Mouse (Mus musculus): ENCODE results near the gene Bag5. TPM values are rescaled to one million over a fixed set of nuclear protein-coding genes. Genes with fewer than 3 reads are reported as not detected.

Bag5 gene
- total and polyA plus RNA-seq, 3 experiments = 9.8 to 22.8 (median 18.8) TPM

DNA sequence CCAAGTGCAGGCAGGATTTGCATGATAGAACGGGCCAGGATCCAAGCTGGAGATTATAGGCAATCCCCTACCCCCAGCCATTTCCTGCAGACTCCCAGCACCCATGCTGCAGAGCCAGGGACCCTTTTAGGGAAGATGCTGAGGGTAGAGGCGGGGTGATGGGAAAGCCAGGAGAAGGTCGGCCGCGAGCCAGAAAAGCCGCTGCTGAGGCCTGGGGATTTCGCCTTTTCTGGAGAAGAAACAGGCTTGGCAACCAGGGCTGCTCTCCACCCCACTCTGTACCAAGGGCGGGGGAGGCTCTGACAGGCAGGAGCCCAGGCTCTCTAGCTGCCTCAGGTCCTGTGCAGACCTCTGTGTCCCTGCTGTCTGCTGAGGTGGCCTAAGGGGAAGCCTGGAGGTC is 31.8 kb downstream of the Bag5 start:
- Histone ChIP-seq H3K27ac (no peak overlapping the region), H3K36me3 (ENCODE audit: control insufficient read depth, insufficient read depth, low read length) (peaks cover 4% of the 10 kb centered on the region; the same call in 1 of the 2 replicates), H3K4me3 (no peak overlapping the region), H3K4me1 (ENCODE audit: control insufficient read depth, insufficient read depth, low read length) (peaks cover 10% of the 10 kb centered on the region), H3K79me2 (replicated peaks; ENCODE audit: control insufficient read depth, insufficient read depth, low read length) (no peaks in the 10 kb centered on the region), H3K9ac (ENCODE audit: low read depth, low read length) (no peak overlapping the region), H3K27me3 (ENCODE audit: control insufficient read depth, insufficient read depth, low read length) (no peaks in the 10 kb centered on the region)
- intact Hi-C loops (cut with DNase I) = no loop called here
- 68% methylated on average over 8 of the region's 8 CpGs for WGBS
- TF ChIP-seq POLR2A (IDR thresholded peaks at IDR 0.05; ENCODE audit: insufficient read depth, low read depth, low read length) (no peak), EP300 (IDR thresholded peaks at IDR 0.05; ENCODE audit: insufficient read depth, low read depth, low read length) (no peak), CTCF (IDR thresholded peaks at IDR 0.05) (no peak)
- DNase-seq = no peak

DNA sequence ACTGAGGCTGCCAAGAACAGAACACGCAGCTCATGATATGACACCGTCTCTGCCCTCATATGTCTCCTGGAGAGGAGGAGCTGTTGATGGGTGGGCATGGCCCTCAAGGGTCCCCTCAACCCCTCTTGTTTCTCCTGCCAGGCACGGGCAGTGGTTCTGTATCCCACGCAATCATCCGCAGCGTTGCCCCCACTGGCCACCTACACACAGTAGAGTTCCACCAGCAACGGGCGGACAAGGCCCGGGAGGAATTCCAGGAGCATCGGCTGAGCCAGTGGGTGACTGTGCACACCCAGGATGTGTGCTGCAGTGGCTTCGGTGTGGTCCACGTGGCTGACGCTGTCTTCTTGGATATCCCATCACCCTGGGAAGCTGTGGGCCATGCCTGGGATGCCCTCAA is 32.4 kb downstream of the Bag5 start:
- WGBS = 82% methylated on average over 13 of the region's 13 CpGs
- intact Hi-C loops (cut with DNase I) = no loop called here

DNA sequence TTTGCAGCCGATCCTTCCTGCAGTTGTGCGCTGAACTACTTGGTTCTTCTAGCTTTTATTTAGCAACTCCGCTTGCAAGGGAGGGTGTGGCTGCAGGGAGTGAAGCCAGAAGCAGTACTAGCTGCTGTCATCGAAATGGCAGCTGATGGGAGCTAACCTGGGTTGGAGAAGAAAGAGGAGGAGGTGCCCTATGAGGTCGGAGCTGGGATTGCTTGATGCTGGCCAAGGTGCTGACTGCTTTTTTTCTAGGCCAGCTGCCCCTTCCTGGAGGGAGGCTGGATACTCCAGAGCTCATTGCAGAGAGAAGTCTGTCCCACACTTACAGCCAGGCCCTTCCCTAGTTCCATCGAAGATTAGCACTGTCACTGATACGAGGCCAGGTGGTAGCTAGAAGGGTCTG is 34.1 kb downstream of the Bag5 start:
- intact Hi-C loops (cut with DNase I) = loop anchor here (2.0 kb wide), 1 partner anchor 34 kb away; the partner anchor contains the start of genes Apopt1 and Bag5
- H3K4me3 ChIP-seq = no peak overlapping the region

More for the DNA sequence above, 32.4 kb downstream of the Bag5 start:
- H3K27me3 ChIP-seq (ENCODE audit: control insufficient read depth, insufficient read depth, low read length) = no peaks in the 10 kb centered on the region
- H3K36me3 ChIP-seq (ENCODE audit: control insufficient read depth, insufficient read depth, low read length) = peaks cover 4% of the 10 kb centered on the region; the same call in 1 of the 2 replicates
- H3K9ac ChIP-seq (ENCODE audit: low read depth, low read length) = no peak overlapping the region
- TF ChIP-seq POLR2A (IDR thresholded peaks at IDR 0.05; ENCODE audit: insufficient read depth, low read depth, low read length) (no peak), EP300 (IDR thresholded peaks at IDR 0.05; ENCODE audit: insufficient read depth, low read depth, low read length) (no peak), CTCF (IDR thresholded peaks at IDR 0.05) (no peak)
- DNase-seq = no peak
- no peak overlapping the region for H3K4me3 ChIP-seq
- H3K79me2 ChIP-seq (replicated peaks; ENCODE audit: control insufficient read depth, insufficient read depth, low read length) = no peaks in the 10 kb centered on the region
- peaks cover 10% of the 10 kb centered on the region for H3K4me1 ChIP-seq (ENCODE audit: control insufficient read depth, insufficient read depth, low read length)
- H3K27ac ChIP-seq = no peak overlapping the region

DNA sequence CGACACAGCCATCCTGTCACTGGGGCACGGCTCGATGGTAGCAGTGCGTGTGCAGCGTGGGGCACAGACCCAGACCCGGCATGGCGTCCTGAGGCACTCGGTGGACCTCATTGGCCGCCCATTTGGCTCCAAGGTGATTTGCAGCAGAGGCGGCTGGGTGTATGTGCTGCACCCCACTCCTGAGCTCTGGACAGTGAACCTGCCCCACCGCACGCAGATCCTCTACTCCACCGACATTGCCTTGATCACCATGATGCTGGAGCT is 34.5 kb downstream of the Bag5 start:
- peaks cover 4% of the 10 kb centered on the region; the same call in 1 of the 2 replicates for H3K36me3 ChIP-seq (ENCODE audit: control insufficient read depth, insufficient read depth, low read length)
- intact Hi-C loops (cut with DNase I) = loop anchor here (2.0 kb wide), 1 partner anchor 34 kb away; the partner anchor contains the start of genes Apopt1 and Bag5
- H3K27ac ChIP-seq = no peak overlapping the region
- no peak for TF ChIP-seq CTCF (IDR thresholded peaks at IDR 0.05)
- H3K9ac ChIP-seq (ENCODE audit: low read depth, low read length) = no peak overlapping the region
- no peaks in the 10 kb centered on the region for H3K79me2 ChIP-seq (replicated peaks; ENCODE audit: control insufficient read depth, insufficient read depth, low read length)
- no peak for DNase-seq
- no peaks in the 10 kb centered on the region for H3K27me3 ChIP-seq (ENCODE audit: control insufficient read depth, insufficient read depth, low read length)
- H3K4me1 ChIP-seq (ENCODE audit: control insufficient read depth, insufficient read depth, low read length) = peaks cover 10% of the 10 kb centered on the region
- WGBS = 7% methylated on average over 13 of the region's 13 CpGs
- H3K4me3 ChIP-seq = peak overlapping the region; percentile 82

More for the DNA sequence above, 34.1 kb downstream of the Bag5 start:
- no peak for TF ChIP-seq POLR2A (IDR thresholded peaks at IDR 0.05; ENCODE audit: insufficient read depth, low read depth, low read length)
- no peak for DNase-seq
- no peaks in the 10 kb centered on the region for H3K79me2 ChIP-seq (replicated peaks; ENCODE audit: control insufficient read depth, insufficient read depth, low read length)
- H3K27ac ChIP-seq = no peak overlapping the region
- H3K9ac ChIP-seq (ENCODE audit: low read depth, low read length) = no peak overlapping the region
- H3K36me3 ChIP-seq (ENCODE audit: control insufficient read depth, insufficient read depth, low read length) = peaks cover 4% of the 10 kb centered on the region; the same call in 1 of the 2 replicates
- no peaks in the 10 kb centered on the region for H3K27me3 ChIP-seq (ENCODE audit: control insufficient read depth, insufficient read depth, low read length)
- peaks cover 10% of the 10 kb centered on the region for H3K4me1 ChIP-seq (ENCODE audit: control insufficient read depth, insufficient read depth, low read length)
- 31% methylated on average over 7 of the region's 7 CpGs for WGBS

DNA sequence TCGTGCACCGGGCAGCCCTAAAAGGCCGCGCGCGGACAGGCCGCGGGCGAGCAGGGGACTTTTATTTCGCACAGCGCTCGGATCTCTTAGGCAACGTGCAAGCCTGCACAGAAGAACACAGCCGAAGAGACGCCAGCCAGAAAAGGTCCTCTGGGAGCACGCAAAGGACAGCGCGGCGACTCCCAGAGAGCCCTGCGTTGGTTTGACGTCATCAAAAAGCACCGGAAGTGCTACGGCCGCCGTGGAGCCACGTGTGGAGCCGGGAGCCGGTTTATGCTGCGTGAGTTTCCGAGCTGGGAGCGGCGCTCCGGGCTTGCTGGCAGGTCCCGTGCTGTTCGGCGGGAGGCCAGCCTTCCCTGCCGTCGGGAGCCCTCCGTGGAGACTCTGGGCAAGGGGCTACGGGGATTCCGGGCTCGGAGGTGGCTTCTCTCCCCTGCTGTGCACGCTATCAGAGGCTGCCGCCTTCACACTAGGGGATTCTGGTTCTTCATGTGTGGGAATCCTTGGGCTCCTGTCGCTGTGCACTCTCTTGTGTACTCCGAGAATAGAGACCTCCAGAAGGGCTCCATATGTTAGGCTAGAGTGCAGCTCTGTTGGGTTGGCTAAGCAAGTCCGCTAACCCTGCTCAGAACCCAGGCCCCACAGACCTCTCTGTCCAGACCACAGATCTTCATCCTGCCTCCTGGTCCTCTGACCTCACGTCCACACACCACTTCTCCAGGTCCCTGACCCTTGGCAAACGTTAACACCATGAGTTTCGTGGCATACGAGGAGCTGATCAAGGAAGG is 35.0 kb downstream of the Bag5 start, which contains the start of gene Trmt61a:
TSS of gene Trmt61a (plus strand) at position 224 of the 788 bp plus-strand sequence.
- under 1% methylated on average over 51 of the region's 51 CpGs for WGBS
- H3K9ac ChIP-seq (ENCODE audit: low read depth, low read length) = peak within 1 kb of the TSS; percentile 44
- peak; percentile 91 for DNase-seq
- peaks cover 10% of the 10 kb centered on the region for H3K4me1 ChIP-seq (ENCODE audit: control insufficient read depth, insufficient read depth, low read length)
- H3K27ac ChIP-seq = peak within 1 kb of the TSS; percentile 93
- H3K27me3 ChIP-seq (ENCODE audit: control insufficient read depth, insufficient read depth, low read length) = no peaks in the 10 kb centered on the region
- peak within 1 kb of the TSS; percentile 82 for H3K4me3 ChIP-seq
- peak; percentile 79 for TF ChIP-seq POLR2A (IDR thresholded peaks at IDR 0.05; ENCODE audit: insufficient read depth, low read depth, low read length)
- TF ChIP-seq CTCF (IDR thresholded peaks at IDR 0.05) = no peak
- peak; percentile 90 for TF ChIP-seq EP300 (IDR thresholded peaks at IDR 0.05; ENCODE audit: insufficient read depth, low read depth, low read length)
- intact Hi-C loops (cut with DNase I) = loop anchor here (2.0 kb wide), 1 partner anchor 35 kb away; the partner anchor contains the start of genes Apopt1 and Bag5
- peaks cover 4% of the 10 kb centered on the region; the same call in 1 of the 2 replicates for H3K36me3 ChIP-seq (ENCODE audit: control insufficient read depth, insufficient read depth, low read length)
- H3K79me2 ChIP-seq (replicated peaks; ENCODE audit: control insufficient read depth, insufficient read depth, low read length) = no peaks in the 10 kb centered on the region

DNA sequence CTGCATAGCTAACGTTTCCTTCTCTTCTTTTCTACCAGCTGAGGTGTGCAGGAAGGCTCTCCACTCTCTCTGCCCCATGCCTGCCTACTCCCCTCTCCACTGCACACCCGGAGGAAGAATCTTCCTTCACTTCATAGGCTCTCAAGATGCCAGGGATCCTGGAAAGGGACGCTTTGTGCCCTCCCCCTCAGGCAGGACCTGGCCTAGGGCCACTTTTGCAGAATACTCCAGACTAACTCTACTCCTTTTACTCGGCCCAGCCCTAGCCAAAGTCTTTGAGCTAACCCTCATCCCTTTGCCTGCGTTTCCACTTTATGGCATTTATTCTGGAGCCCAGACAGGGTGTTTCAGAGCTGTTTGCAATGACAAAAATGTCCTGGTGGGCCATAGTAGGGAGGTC is 35.6 kb downstream of the Bag5 start:
- intact Hi-C loops (cut with DNase I) = no loop called here
- H3K27ac ChIP-seq = peak overlapping the region; percentile 93
- peak overlapping the region; percentile 44 for H3K9ac ChIP-seq (ENCODE audit: low read depth, low read length)
- no peak for DNase-seq
- H3K79me2 ChIP-seq (replicated peaks; ENCODE audit: control insufficient read depth, insufficient read depth, low read length) = no peaks in the 10 kb centered on the region
- peaks cover 11% of the 10 kb centered on the region for H3K4me1 ChIP-seq (ENCODE audit: control insufficient read depth, insufficient read depth, low read length)
- H3K4me3 ChIP-seq = peak overlapping the region; percentile 82
- TF ChIP-seq EP300 (IDR thresholded peaks at IDR 0.05; ENCODE audit: insufficient read depth, low read depth, low read length) (no peak), CTCF (IDR thresholded peaks at IDR 0.05) (no peak), POLR2A (IDR thresholded peaks at IDR 0.05; ENCODE audit: insufficient read depth, low read depth, low read length) (no peak)
- peaks cover 4% of the 10 kb centered on the region; the same call in 1 of the 2 replicates for H3K36me3 ChIP-seq (ENCODE audit: control insufficient read depth, insufficient read depth, low read length)
- no peaks in the 10 kb centered on the region for H3K27me3 ChIP-seq (ENCODE audit: control insufficient read depth, insufficient read depth, low read length)
- WGBS = 5% methylated on average over 5 of the region's 5 CpGs
